Mouse (Mus musculus): ENCODE results near the gene Acan.

GRCm38 (mm10) chr7:79139891-79140591 lies 86.8 kb downstream of the Acan start:
- no peak for TF ChIP-seq CTCF (IDR thresholded peaks at IDR 0.05; ENCODE audit: borderline replicate concordance, extremely low read depth, insufficient read depth, insufficient read length)
- no peak for TF ChIP-seq POLR2A (IDR thresholded peaks at IDR 0.05; ENCODE audit: borderline replicate concordance, extremely low read depth, insufficient read depth, insufficient read length, poor library complexity, severe bottlenecking)
